Mouse (Mus musculus): ENCODE results near the gene Spi1. TPM values are rescaled to one million over a fixed set of nuclear protein-coding genes. Genes with fewer than 3 reads are reported as not detected.
"Not testable (repeated sequence)": the region's sequence is repeated elsewhere in the genome, so short reads cannot be mapped to it uniquely, and the experiment has no call there.

The Spi1 gene
- polyA plus RNA-seq, 1 experiment from 2014 or later, result 1.7 TPM

- 15% methylated on average over 7 of the region's 7 CpGs for WGBS
- no peak overlapping the region for H3K9ac ChIP-seq (replicated peaks; ENCODE audit: low read depth, low read length)
Measured at GRCm38 (mm10) chr2:91101124-91101740, 19.0 kb downstream of the Spi1 start.

GRCm38 (mm10) chr2:91108156-91108555 is 26.0 kb downstream of the Spi1 start:
- ATAC-seq (ENCODE audit: low read depth), result no peak

More at GRCm38 (mm10) chr2:91101124-91101740, 19.0 kb downstream of the Spi1 start:
- no peaks in the 10 kb centered on the region for H3K27me3 ChIP-seq (ENCODE audit: control insufficient read depth, insufficient read depth, low read length)
- no peaks in the 10 kb centered on the region for H3K36me3 ChIP-seq (ENCODE audit: control insufficient read depth, insufficient read depth, low read length)
- H3K4me1 ChIP-seq (ENCODE audit: control insufficient read depth, insufficient read depth, low read length), result no peaks in the 10 kb centered on the region
- no peak overlapping the region for H3K27ac ChIP-seq (ENCODE audit: low read depth, low read length)
- H3K4me2 ChIP-seq (ENCODE audit: low read depth, low read length), result no peak overlapping the region
- ATAC-seq (ENCODE audit: low read depth), result peak; percentile 86; the same call in 1 of the 2 replicates
- no peak overlapping the region for H3K4me3 ChIP-seq (ENCODE audit: low read depth, low read length)
- H3K9me3 ChIP-seq (ENCODE audit: control insufficient read depth, low read length), result no peaks in the 10 kb centered on the region

GRCm38 (mm10) chr2:91109241-91109640 is 27.1 kb downstream of the Spi1 start:
- no peaks in the 10 kb centered on the region for H3K9me3 ChIP-seq (ENCODE audit: control insufficient read depth, low read length)
- no peaks in the 10 kb centered on the region for H3K27me3 ChIP-seq (ENCODE audit: control insufficient read depth, insufficient read depth, low read length)
- no peak overlapping the region for H3K4me2 ChIP-seq (ENCODE audit: low read depth, low read length)
- no peak overlapping the region for H3K4me3 ChIP-seq (ENCODE audit: low read depth, low read length)
- H3K36me3 ChIP-seq (ENCODE audit: control insufficient read depth, insufficient read depth, low read length), result no peaks in the 10 kb centered on the region
- 85% methylated on average over 5 of the region's 5 CpGs for WGBS
- no peak for ATAC-seq (ENCODE audit: low read depth)
- H3K9ac ChIP-seq (replicated peaks; ENCODE audit: low read depth, low read length), result no peak overlapping the region
- H3K27ac ChIP-seq (ENCODE audit: low read depth, low read length), result no peak overlapping the region
- no peaks in the 10 kb centered on the region for H3K4me1 ChIP-seq (ENCODE audit: control insufficient read depth, insufficient read depth, low read length)

More at GRCm38 (mm10) chr2:91108156-91108555, 26.0 kb downstream of the Spi1 start:
- H3K36me3 ChIP-seq (ENCODE audit: control insufficient read depth, insufficient read depth, low read length), result no peaks in the 10 kb centered on the region
- H3K4me1 ChIP-seq (ENCODE audit: control insufficient read depth, insufficient read depth, low read length), result no peaks in the 10 kb centered on the region
- no peak overlapping the region for H3K4me2 ChIP-seq (ENCODE audit: low read depth, low read length)
- H3K4me3 ChIP-seq (ENCODE audit: low read depth, low read length), result no peak overlapping the region
- WGBS, result 92% methylated on average over 3 of the region's 3 CpGs
- no peak overlapping the region for H3K27ac ChIP-seq (ENCODE audit: low read depth, low read length)
- no peaks in the 10 kb centered on the region for H3K9me3 ChIP-seq (ENCODE audit: control insufficient read depth, low read length)
- no peak overlapping the region for H3K9ac ChIP-seq (replicated peaks; ENCODE audit: low read depth, low read length)
- H3K27me3 ChIP-seq (ENCODE audit: control insufficient read depth, insufficient read depth, low read length), result no peaks in the 10 kb centered on the region

GRCm38 (mm10) chr2:91109807-91110385 is 27.7 kb downstream of the Spi1 start:
- 89% methylated on average over 5 of the region's 5 CpGs for WGBS
- ATAC-seq (ENCODE audit: low read depth), result no peak

GRCm38 (mm10) chr2:91110429-91110828 is 28.2 kb downstream of the Spi1 start:
- H3K27ac ChIP-seq (ENCODE audit: low read depth, low read length), result no peak overlapping the region
- no peaks in the 10 kb centered on the region for H3K9me3 ChIP-seq (ENCODE audit: control insufficient read depth, low read length)
- H3K4me3 ChIP-seq (ENCODE audit: low read depth, low read length), result no peak overlapping the region
- no peak overlapping the region for H3K9ac ChIP-seq (replicated peaks; ENCODE audit: low read depth, low read length)
- no peaks in the 10 kb centered on the region for H3K27me3 ChIP-seq (ENCODE audit: control insufficient read depth, insufficient read depth, low read length)
- H3K36me3 ChIP-seq (ENCODE audit: control insufficient read depth, insufficient read depth, low read length), result no peaks in the 10 kb centered on the region
- no peaks in the 10 kb centered on the region for H3K4me1 ChIP-seq (ENCODE audit: control insufficient read depth, insufficient read depth, low read length)
- 75% methylated on average over 6 of the region's 6 CpGs for WGBS
- no peak overlapping the region for H3K4me2 ChIP-seq (ENCODE audit: low read depth, low read length)
- ATAC-seq (ENCODE audit: low read depth), result no peak

More at GRCm38 (mm10) chr2:91109807-91110385, 27.7 kb downstream of the Spi1 start:
- H3K4me3 ChIP-seq (ENCODE audit: low read depth, low read length), result no peak overlapping the region
- no peak overlapping the region for H3K27ac ChIP-seq (ENCODE audit: low read depth, low read length)
- H3K4me2 ChIP-seq (ENCODE audit: low read depth, low read length), result no peak overlapping the region
- H3K27me3 ChIP-seq (ENCODE audit: control insufficient read depth, insufficient read depth, low read length), result no peaks in the 10 kb centered on the region
- H3K9ac ChIP-seq (replicated peaks; ENCODE audit: low read depth, low read length), result no peak overlapping the region
- H3K9me3 ChIP-seq (ENCODE audit: control insufficient read depth, low read length), result no peaks in the 10 kb centered on the region
- no peaks in the 10 kb centered on the region for H3K36me3 ChIP-seq (ENCODE audit: control insufficient read depth, insufficient read depth, low read length)
- no peaks in the 10 kb centered on the region for H3K4me1 ChIP-seq (ENCODE audit: control insufficient read depth, insufficient read depth, low read length)

GRCm38 (mm10) chr2:91111832-91112231 is 29.6 kb downstream of the Spi1 start:
- H3K27me3 ChIP-seq (ENCODE audit: control insufficient read depth, insufficient read depth, low read length); ATAC-seq (ENCODE audit: low read depth); H3K4me2 ChIP-seq (ENCODE audit: low read depth, low read length); H3K27ac ChIP-seq (ENCODE audit: low read depth, low read length); H3K9ac ChIP-seq (replicated peaks; ENCODE audit: low read depth, low read length); H3K4me1 ChIP-seq (ENCODE audit: control insufficient read depth, insufficient read depth, low read length); H3K9me3 ChIP-seq (ENCODE audit: control insufficient read depth, low read length); H3K4me3 ChIP-seq (ENCODE audit: low read depth, low read length); H3K36me3 ChIP-seq (ENCODE audit: control insufficient read depth, insufficient read depth, low read length): not testable (repeated sequence)
- WGBS, result 92% methylated on average over 3 of the region's 3 CpGs

- Histone ChIP-seq H3K4me3 (ENCODE audit: low read depth, low read length) (no peak overlapping the region), H3K4me1 (ENCODE audit: control insufficient read depth, insufficient read depth, low read length) (no peaks in the 10 kb centered on the region), H3K9ac (replicated peaks; ENCODE audit: low read depth, low read length) (no peak overlapping the region), H3K27me3 (ENCODE audit: control insufficient read depth, insufficient read depth, low read length) (no peaks in the 10 kb centered on the region), H3K9me3 (ENCODE audit: control insufficient read depth, low read length) (no peaks in the 10 kb centered on the region), H3K36me3 (ENCODE audit: control insufficient read depth, insufficient read depth, low read length) (no peaks in the 10 kb centered on the region), H3K27ac (ENCODE audit: low read depth, low read length) (no peak overlapping the region), H3K4me2 (ENCODE audit: low read depth, low read length) (no peak overlapping the region)
- ATAC-seq (ENCODE audit: low read depth), result no peak
- 66% methylated on average over 4 of the region's 4 CpGs for WGBS
Measured at GRCm38 (mm10) chr2:91112491-91112890, 30.3 kb downstream of the Spi1 start.

GRCm38 (mm10) chr2:91113334-91113733 is 31.1 kb downstream of the Spi1 start:
- Histone ChIP-seq H3K9ac (replicated peaks; ENCODE audit: low read depth, low read length) (no peak overlapping the region), H3K9me3 (ENCODE audit: control insufficient read depth, low read length) (no peaks in the 10 kb centered on the region), H3K4me2 (ENCODE audit: low read depth, low read length) (no peak overlapping the region), H3K27ac (ENCODE audit: low read depth, low read length) (no peak overlapping the region), H3K27me3 (ENCODE audit: control insufficient read depth, insufficient read depth, low read length) (no peaks in the 10 kb centered on the region), H3K4me1 (ENCODE audit: control insufficient read depth, insufficient read depth, low read length) (no peaks in the 10 kb centered on the region), H3K36me3 (ENCODE audit: control insufficient read depth, insufficient read depth, low read length) (no peaks in the 10 kb centered on the region), H3K4me3 (ENCODE audit: low read depth, low read length) (no peak overlapping the region)
- ATAC-seq (ENCODE audit: low read depth), result no peak
- 80% methylated on average over 10 of the region's 10 CpGs for WGBS

GRCm38 (mm10) chr2:91113852-91114251 is 31.7 kb downstream of the Spi1 start:
- WGBS, result 77% methylated on average over 6 of the region's 6 CpGs
- H3K9me3 ChIP-seq (ENCODE audit: control insufficient read depth, low read length), result no peaks in the 10 kb centered on the region
- no peak for ATAC-seq (ENCODE audit: low read depth)

More at GRCm38 (mm10) chr2:91113852-91114251, 31.7 kb downstream of the Spi1 start:
- no peaks in the 10 kb centered on the region for H3K36me3 ChIP-seq (ENCODE audit: control insufficient read depth, insufficient read depth, low read length)
- H3K27ac ChIP-seq (ENCODE audit: low read depth, low read length), result no peak overlapping the region
- no peak overlapping the region for H3K4me3 ChIP-seq (ENCODE audit: low read depth, low read length)
- H3K27me3 ChIP-seq (ENCODE audit: control insufficient read depth, insufficient read depth, low read length), result no peaks in the 10 kb centered on the region
- H3K4me1 ChIP-seq (ENCODE audit: control insufficient read depth, insufficient read depth, low read length), result no peaks in the 10 kb centered on the region
- no peak overlapping the region for H3K9ac ChIP-seq (replicated peaks; ENCODE audit: low read depth, low read length)
- H3K4me2 ChIP-seq (ENCODE audit: low read depth, low read length), result no peak overlapping the region
